Mouse (Mus musculus): Measurements from ENCODE around the gene Reps2. TPM values are rescaled to one million over a fixed set of nuclear protein-coding genes. Genes with fewer than 3 reads are reported as not detected.

Gene Reps2
- total RNA-seq, 2 experiments from 2014 or later, result 1.3 to 2.0 TPM

GRCm38 (mm10) chrX:162591005-162591801 is 52.2 kb downstream of the Reps2 start:
- DNase-seq, result no peak
- intact Hi-C loops (cut with DNase I), result no loop called here

- intact Hi-C loops (cut with DNase I), result no loop called here
- DNase-seq, result no peak
Measured at GRCm38 (mm10) chrX:162590145-162590790, 53.2 kb downstream of the Reps2 start.

GRCm38 (mm10) chrX:162589173-162589805 is 54.2 kb downstream of the Reps2 start:
- intact Hi-C loops (cut with DNase I), result no loop called here
- no peak for DNase-seq

GRCm38 (mm10) chrX:162584349-162584748 is 59.1 kb downstream of the Reps2 start:
- no peak for DNase-seq
- intact Hi-C loops (cut with DNase I), result no loop called here

- DNase-seq, result no peak
- intact Hi-C loops (cut with DNase I), result no loop called here
Measured at GRCm38 (mm10) chrX:162580521-162580920, 62.9 kb downstream of the Reps2 start.

GRCm38 (mm10) chrX:162568439-162568838 is 75.0 kb downstream of the Reps2 start:
- intact Hi-C loops (cut with DNase I), result no loop called here
- DNase-seq, result no peak

GRCm38 (mm10) chrX:162565501-162565900 is 77.9 kb downstream of the Reps2 start:
- intact Hi-C loops (cut with DNase I), result no loop called here
- no peak for DNase-seq

- intact Hi-C loops (cut with DNase I), result no loop called here
- no peak for DNase-seq
Measured at GRCm38 (mm10) chrX:162556459-162556841, 87.0 kb downstream of the Reps2 start.

- DNase-seq, result no peak
- intact Hi-C loops (cut with DNase I), result no loop called here
Measured at GRCm38 (mm10) chrX:162555729-162556458, 87.6 kb downstream of the Reps2 start.

GRCm38 (mm10) chrX:162554513-162554912 is 88.9 kb downstream of the Reps2 start:
- intact Hi-C loops (cut with DNase I), result no loop called here
- no peak for DNase-seq

- intact Hi-C loops (cut with DNase I), result no loop called here
- no peak for DNase-seq
Measured at GRCm38 (mm10) chrX:162552383-162552782, 91.1 kb downstream of the Reps2 start.

- no peak for DNase-seq
- intact Hi-C loops (cut with DNase I), result no loop called here
Measured at GRCm38 (mm10) chrX:162545037-162545436, 98.4 kb downstream of the Reps2 start.

GRCm38 (mm10) chrX:162542576-162543227 is 100.7 kb downstream of the Reps2 start:
- no peak for DNase-seq
- intact Hi-C loops (cut with DNase I), result no loop called here

- intact Hi-C loops (cut with DNase I), result no loop called here
- no peak for DNase-seq
Measured at GRCm38 (mm10) chrX:162541961-162542360, 101.5 kb downstream of the Reps2 start.

- intact Hi-C loops (cut with DNase I), result no loop called here
- no peak for DNase-seq
Measured at GRCm38 (mm10) chrX:162531016-162531415, 112.4 kb downstream of the Reps2 start.

- intact Hi-C loops (cut with DNase I), result loop anchor here (5.0 to 10.0 kb wide), 2 partner anchors 188 to 275 kb away; no protein-coding TSS in a partner anchor
- DNase-seq, result peak; percentile 19 to 29
Measured at GRCm38 (mm10) chrX:162527240-162527639, 116.2 kb downstream of the Reps2 start.

GRCm38 (mm10) chrX:162521831-162522514 is 121.5 kb downstream of the Reps2 start:
- peak in 1 of 2 experiments; percentile 12 for DNase-seq
- intact Hi-C loops (cut with DNase I), result loop anchor here (10.0 kb wide), 1 partner anchor 193 kb away; no protein-coding TSS in a partner anchor

- intact Hi-C loops (cut with DNase I), result loop anchor here (10.0 kb wide), 1 partner anchor 194 kb away; no protein-coding TSS in a partner anchor
Measured at GRCm38 (mm10) chrX:162521197-162521596, 122.3 kb downstream of the Reps2 start.

GRCm38 (mm10) chrX:162520374-162520773 is 123.1 kb downstream of the Reps2 start:
- intact Hi-C loops (cut with DNase I), result loop anchor here (10.0 kb wide), 1 partner anchor 194 kb away; no protein-coding TSS in a partner anchor
- DNase-seq, result no peak

More at GRCm38 (mm10) chrX:162521197-162521596, 122.3 kb downstream of the Reps2 start:
- peak in 1 of 2 experiments; percentile 9 for DNase-seq
